Mouse (Mus musculus) cerebellum, adult 9-10 months (tissue): ENCODE data around the gene Drc3.
A peak's percentile ranks its signal among the peaks of the same experiment; 100 is the strongest.

Experiments used
- DNase-seq: peaks from one replicate; pipeline ENCODE4 v3.0.0; 2022

Gene Drc3

DNA sequence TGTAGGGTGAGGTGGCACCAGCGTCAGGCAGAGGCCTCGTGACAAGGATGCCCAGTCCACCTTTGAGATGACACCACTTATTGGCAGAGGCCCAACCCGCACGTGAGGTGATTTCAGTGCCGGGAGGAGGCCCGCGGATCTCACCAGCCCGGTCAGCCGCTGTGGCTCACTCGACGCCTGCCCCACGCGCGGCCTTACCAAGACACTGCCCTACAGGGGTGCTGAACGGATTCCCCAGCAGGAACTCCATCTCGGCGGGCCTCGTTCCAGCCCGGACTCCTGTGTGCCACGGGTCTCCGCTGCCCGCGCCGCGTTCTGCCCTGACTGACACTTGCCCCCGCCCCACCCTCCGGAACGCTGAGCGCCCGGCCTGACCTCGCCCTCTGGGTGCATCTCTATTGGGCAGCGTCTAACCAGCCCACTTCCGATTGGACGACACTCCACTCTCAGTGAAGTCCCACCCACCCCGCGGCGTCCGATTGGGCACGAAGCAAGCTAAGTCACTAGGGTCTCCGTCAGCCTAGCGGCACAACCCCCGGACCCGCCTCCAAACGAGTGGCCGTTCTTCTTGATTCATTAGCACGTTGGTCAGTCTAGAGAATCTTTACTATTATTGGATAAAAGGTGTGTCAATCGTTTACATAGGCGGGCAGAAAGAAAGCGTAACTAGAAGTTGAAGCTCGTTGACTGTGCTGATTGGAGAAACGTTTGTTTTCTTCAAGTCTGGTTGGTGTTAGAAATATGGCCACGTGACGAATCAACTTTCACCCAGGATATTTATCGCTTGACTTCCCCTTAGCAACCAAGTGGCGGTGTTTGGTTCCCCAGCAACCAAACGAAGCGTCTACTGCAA is at the start of gene Drc3, which contains the start of gene Tom1l2:
Drc3 (plus strand) TSS at position 771 of the 853 bp plus-strand sequence.
Tom1l2 (minus strand) TSS at position 347 of the 853 bp plus-strand sequence.
- DNase-seq = peak; percentile 100

DNA sequence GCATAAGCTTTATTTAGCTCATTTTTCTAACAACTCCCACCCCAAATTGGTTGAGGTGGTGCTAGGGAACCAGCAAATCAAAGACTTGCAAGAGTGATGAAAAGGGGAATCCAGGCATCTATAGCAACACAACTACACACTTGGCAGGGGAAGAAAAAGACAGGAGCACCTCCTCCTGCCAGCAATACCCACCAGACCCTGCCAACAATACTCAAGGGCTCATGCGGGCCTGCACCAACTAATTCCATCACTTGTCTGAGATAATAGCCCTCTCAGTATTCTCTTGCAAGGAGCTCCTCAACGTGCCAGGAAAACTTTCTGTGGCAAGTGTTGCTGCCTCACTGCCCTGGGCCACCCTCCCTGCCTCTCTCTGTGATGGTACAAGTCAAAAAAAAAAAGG is 49.6 kb upstream of the Drc3 start:
- no peak for DNase-seq

DNA sequence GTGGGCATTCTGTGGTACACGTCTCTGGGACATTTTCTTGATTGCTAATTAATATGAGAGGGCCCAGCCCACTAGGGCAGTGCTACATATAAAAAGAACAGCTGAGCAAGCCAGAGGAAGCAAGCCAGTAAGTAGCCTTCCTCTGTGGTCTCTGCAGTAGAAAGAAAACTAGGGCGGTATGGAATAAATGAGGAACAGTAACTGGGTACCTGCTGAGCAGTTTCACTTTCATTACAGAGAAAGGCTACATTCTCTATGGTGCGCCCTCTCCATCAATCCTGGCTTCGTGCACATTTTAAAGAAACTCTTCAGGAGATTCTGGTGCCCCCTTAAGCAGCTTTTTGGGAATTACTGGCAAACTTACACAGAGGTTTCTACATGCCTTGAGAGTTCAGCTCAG is 47.5 kb upstream of the Drc3 start:
- no peak for DNase-seq

DNA sequence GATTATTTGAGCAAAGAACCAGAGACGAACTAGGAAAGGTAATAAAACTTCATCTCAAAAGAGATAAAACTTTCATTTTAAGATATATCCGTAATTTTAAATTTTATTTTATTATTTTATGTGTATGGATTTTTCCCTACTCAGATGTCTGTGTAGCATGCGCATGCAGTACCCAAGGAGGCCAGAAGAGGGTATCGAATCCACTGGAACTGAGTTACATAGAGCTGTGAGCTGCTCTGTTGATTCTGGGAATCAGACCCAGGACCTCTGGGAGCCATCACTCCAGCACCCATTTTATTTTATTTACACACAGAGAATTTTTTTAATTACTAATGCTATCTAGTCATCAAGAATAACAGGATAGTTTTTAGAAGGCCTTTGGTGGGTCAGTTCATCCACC is 46.3 kb upstream of the Drc3 start:
- no peak for DNase-seq

DNA sequence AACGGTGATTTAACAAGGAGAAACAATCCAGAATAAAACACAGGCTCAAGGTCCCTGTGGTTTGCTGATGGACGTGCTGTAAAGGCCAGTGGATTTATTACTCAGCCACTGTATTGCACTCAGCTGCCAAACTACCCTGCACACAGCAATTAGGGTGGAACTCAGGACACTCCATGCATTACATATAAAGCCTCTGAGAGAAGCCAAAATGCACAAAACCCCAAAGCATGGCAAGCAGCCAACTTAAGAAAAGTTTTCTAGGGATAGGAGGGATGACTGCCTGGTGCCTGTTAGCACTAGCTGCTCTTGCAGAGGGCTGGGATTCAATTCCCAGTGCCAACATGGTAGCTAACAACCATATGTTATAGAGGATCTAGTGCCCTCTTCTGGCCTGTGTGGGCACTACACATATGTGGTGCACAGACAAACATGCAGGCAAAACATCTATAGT is 45.7 kb upstream of the Drc3 start:
- no peak for DNase-seq

DNA sequence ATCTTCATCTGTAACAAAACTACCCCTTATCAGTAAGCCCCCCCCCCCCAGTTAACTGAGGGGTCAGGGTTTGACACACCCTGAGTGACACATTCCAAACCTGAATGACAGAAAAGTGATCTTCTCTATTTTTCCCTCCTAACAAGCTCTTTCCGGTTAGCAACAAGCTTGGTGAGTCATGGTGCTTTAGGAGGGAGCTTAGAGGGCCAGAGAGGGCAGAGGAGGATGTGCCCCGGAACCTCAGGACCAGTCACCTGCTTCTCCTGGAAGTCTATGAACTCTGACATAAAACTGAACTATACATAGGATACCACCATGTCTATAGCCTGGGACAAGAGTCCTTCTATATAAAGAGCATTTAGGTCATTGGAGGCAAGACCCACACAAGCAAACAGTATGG is 45.1 kb upstream of the Drc3 start:
- no peak for DNase-seq

DNA sequence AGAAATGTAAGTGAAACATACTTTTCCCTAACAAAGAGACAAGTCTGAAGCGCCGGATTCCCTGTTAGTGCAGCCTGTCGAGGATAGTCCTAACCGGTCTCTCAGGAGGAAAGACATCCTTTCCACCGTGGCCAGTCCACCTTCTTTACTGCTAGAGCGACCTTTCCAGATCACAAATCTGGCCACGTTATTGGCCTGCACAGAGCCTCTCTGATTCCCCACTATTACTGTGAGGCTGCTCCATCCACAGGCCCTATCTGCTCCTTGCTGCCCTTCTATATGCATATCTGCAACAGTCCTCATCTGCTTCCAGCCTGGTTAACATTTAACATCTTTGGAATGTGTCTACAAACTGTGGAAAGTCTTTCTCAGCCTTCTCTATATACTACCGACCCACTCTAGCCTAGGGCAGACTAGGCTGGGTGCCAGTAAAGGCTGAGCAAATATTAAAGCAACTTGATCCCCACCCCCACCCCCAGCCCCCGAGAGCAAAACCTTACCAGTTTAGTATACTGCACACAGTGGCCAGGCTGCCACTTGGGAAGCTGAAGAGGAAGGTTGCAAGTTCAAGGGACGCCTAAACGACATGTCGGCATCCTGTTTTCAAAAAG is 44.5 kb upstream of the Drc3 start:
- no peak for DNase-seq

DNA sequence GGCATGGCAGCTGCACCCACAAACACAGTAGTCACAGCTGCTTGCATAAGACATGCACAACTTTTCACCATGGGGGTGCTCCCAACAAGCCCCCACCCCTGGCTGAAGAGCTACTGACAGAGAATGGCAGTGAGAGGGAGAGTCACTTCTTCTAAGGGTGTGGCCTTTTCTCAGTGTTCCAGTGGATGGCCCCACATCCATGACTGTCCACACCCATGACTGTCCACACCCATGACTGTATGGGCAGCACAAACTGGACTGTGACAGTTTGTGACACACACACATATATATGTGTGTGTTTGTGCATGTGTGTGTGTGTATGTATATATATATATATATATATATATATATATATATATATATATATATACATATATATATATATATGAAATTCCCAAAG is 43.3 kb upstream of the Drc3 start:
- no peak for DNase-seq

DNA sequence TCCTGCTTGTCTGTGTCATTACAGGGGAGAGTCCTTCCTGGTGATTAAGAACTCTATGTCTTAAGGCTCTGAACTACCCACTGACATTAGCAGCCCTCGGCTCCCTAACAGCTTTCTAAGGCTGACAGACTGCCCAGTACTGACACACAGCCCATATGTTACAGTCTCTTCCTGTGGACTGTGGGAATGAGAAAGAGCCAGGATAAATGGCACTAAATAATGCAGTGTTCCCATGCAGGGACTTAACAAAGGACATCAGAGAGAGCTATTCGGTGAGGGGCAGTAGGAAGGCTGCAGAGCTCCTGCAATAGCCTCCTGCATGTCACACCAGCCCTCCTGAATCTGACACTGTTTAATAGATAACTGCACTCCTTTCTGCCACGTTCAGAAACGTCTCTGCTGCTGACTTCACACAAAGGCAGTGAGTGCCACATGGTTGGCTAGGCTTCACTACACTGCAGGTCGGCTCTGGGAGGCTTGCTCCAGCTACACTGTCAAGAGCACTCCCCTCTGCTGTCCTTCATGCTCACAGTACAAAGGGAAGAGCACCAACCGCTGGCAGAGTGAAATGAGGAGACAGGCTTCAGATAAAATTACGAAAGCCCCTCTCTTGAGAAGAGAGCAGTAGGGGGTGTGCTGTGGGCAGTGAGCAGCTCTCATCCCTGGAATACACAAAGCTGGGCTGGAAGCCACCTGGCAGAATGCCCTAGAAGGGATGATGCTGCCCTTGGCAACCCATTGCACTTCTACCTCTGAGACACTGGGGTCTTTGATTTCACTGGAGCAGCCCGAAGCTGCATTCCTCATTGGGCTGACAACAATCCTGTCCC is 41.9 kb upstream of the Drc3 start:
- peak; percentile 91 for DNase-seq

DNA sequence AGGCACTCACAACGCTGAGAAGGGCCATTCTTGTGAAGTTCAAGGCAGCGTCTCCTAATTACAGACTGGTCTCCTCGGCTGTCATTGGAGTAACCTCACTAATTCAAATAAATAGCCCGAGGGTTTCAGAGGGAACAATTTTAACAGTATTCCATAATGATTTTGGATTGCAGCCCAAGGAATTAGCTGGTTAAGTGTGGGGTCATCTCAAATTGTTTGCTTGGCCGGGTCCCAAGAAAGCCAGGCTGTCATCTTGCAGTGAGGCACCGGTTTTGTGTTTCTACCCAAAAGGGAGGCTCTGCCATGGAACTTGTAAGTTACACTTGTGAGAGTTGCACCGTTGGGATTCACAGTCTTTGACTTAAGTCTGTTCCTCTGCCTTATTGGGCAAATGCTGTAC is 36.9 kb upstream of the Drc3 start:
- peak; percentile 69 for DNase-seq

DNA sequence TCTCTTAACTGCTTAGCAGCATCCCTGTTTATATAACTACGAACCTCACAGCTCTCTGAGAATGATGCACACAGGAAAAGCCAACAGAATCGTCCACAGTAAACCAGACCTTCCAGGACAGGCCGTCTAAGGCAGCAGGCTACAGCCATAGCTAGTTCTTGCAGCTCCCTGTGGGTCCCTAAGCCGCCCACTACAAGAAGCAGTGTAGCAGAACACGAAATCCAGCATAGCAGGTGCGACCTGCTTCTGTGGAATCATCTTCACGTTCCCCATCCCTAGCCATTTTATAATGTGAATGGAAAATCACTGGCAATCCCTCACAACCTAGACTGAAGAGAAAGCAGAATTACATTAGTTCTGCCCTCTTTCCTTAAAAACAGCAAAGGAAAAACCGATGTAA is 36.2 kb upstream of the Drc3 start:
- no peak for DNase-seq

DNA sequence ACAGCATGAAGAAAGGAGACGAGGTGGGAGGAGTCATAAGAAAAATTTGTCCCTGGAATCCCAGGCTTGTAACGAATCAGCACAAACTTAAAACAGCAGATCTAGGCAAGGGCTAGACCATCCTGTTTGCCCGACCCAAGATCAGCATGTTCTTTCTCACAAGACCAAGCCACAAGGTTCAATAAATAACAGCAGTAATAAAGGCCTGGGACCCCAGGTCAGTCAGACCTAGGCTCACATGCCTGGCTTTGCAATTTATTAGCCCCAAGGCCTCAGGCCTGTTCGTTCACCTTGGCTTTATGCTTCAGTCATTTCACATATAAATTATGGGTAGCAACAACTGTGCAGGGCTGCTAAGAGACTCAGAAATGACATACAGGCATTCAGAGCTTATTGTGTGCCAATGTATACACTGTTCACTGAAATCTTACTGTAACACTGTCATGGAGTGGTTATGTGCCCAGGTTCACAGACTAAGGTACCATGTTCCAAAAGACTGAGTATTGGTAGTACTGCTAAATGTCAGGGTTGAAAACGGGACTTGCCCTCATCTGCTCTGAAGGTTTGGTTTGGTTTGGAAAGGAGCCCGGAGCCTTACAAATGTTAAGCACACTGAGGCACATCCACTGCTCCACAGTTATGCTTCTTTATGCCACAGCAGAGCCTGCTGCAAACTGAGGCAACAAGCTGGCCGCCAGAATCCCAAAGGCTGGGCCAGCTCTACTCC is 35.6 kb upstream of the Drc3 start:
- DNase-seq = no peak

DNA sequence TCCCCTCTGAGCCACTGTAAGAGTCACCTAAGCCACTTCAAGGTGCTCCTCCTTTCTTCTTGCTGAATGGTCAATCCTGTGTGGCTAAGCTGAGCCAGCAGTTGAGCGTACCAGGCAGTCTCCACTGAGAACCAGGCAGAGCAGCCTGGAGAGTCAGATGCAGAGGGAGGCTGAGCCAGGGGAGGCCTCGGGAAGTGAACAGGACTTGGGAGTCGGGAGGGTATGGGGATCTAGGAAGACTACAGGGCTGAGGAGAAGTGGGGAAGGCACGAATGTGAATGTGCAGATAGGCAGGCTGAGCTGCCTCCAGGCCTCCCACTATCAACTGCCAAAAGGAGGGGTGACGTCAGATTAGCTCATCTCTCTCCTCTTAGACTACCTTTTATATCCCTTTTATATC is 34.4 kb upstream of the Drc3 start:
- no peak for DNase-seq

DNA sequence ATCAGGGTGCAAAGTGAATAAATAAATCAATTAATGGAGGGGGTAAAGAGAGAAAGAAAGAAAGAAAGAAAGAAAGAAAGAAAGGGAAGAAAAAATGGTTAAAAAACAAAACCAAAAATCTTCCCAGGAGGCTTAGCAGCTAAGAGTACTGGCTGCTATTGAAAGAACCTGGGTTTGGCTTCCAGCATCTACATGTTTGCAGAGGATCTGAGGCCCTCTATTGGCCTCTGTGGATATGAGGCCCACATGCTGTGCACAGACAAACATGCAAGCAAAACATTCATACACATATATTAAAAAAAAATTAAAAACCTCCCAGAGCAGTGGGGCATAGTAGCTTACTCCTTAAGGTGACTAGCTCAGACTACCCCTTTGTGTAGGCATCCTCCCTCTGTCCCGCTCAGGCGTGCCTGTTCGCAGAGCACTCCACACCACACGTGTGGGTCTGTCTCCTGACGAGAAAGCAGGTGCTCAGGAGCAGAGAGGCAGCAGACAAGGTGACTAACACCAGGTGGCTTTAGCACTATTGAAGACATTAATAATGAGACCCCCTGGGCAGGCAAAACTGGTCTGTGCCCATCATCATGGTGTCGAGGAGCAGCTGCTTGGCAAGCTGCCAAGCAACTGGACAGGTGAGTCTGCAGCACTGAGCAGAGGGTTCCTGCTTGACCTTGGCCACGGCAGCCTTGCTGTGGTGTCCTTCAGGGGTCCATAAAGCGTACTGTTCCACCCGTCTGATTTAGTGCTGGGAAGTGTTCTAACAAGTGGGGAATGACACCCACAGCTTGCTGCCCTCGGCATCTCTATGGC is 33.7 kb upstream of the Drc3 start:
- no peak for DNase-seq

DNA sequence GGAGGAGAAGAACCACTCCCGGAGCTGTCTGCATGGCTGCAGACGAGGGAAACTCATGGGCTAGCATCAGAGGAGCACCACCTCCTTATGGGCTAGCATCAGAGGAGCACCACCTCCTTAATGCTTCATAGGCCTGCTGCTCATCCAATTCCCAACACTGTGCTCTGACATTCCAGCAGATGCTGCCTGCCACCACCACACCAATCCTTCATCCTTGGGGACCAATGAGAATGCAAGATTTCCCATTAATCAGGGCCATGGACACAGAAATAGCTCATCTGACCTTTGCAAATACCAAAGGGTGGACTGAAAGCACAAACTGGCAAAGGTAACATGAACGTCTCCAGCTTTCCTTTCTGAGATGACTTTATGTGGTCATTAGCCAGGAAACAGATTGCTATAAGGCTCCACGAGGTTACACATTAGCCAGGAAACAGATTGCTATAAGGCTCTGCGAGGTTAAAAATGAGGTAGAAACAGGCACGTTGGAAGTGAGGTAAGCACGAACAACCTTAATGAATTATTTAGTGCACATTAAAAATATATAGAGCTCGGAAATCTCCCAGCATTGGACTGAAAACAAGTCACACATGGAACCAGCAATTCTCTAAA is 32.6 kb upstream of the Drc3 start:
- no peak for DNase-seq

DNA sequence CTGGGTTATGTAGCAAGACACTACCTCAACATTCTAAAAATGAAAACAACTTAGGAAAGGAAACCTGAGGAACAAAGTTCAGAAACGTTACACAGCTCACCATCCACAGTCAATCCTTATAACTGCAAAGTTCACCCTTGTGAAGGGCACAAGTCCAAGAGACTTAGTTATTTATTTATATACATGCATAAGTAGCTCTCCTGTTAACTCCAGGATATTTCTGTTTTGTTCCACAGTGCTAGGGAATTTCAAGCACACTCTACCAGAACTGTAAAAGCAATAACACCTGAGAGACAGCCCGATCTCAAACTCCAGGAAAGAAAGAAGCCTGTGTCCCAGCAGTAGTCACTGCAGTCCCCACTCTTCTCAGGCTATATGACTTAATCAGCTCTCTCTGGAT is 31.7 kb upstream of the Drc3 start:
- DNase-seq = no peak

DNA sequence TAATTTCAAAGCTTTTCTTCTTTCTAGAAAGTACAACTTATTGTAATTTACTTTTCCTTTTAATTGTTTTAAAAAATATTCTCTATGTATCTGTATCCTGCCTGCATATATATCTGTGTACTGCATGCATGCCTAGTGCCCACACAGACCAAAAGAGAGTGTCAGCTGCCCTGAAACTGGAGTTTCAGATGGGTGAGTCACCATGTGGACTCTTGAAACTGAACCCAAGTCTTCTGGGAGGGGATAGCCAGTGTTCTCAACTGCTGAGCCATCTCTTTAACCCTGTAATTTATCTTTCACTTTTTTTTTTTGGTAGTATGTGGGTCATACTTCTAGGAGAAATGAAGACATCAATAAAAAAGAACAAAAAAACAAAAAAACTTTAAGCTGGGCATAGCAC is 29.4 kb upstream of the Drc3 start:
- DNase-seq = no peak

DNA sequence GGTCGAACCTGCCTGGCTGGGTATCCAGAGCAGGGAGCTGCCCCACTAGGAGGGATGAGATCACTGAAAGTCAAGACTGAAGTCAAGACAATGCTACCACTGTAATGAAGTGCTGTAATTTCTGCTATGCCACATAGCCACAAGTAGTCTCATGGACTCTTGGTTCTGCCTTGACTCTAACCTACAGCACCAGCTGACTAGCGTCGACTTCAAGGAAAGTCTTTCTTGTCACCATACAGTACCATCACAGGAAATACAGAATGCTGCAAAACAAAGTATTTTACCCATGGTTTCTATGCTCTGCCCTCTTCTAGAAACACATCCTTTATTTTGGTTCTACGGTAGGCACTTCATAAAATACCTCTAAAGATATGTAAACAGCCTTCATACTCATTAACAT is 22.6 kb upstream of the Drc3 start:
- DNase-seq = no peak

DNA sequence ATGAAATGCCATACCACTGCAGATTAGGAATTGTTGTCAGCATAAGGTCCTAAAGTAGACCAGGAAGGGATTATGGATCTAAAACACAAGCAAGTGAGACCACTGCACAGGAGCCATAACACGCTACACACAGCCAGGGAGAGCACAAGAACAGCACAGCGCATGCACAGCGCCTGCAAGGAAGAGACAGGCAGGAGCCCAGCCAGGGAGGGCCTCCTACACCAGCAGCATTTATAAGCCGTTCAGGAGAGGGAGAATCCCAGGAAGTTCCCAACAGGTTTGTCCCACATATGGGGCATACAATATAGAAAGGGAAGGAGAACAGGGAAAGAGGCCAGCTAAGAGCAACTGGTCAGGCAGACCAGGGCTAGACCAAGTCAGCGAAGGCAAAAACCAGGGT is 19.7 kb upstream of the Drc3 start:
- DNase-seq = no peak

DNA sequence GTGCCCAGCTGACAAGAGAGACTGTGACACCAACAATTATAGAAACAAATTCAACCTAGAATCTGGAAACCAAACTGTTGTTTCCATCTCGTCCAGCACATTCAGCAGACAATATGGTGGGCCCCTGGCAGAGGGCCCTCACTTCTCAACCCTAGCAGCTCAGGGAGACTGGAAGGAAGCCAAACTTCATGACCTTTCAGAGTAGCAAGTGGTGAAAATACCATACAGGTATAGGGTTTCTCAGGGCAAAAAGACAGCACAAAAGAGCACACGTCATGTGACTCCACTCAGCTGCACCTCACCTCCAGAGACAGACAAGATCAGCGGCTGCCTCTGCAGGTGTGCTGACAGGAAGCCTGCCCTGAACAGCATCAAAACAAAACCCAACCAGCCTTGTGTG is 19.0 kb upstream of the Drc3 start:
- DNase-seq = peak; percentile 62

DNA sequence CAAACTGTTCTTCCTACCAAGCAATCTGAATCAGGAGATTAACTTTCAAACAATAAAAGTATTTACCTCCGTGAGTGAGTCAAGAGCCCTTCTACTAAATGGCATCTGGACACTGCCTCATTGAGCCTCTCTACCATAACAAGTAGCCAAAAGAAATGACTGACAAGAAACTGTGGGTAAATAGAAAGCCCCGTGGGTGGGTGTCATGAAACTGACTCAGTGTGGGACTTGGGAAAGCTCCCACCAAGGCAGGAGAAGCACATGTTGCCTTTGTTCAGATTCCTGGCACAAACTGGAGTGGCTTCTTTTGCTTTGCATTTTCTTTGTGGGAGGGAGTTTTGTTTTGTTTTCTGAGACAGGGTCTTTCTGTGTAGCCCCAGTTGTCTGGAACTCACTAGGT is 17.4 kb upstream of the Drc3 start:
- DNase-seq = no peak

DNA sequence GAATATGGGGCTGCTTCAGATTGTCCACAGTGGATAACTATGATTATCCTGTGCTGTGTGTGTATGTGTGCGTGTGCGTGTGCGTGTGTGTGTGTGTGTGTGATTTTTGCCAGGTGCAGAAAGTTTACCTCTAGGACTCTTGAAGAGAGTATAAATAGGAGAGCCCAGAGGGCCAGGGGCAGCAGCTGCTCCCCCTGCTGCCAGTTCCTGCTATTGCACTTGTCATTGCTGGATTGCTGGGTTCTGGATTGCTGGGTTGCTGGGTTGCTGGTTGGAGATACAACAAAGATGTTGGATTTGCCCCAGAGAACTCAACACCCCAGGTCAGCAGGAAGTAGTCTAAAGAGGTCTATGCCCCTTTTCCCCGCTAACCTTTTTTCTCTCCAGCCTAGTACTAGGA is 14.8 kb upstream of the Drc3 start:
- DNase-seq = peak; percentile 61
